Mouse (Mus musculus) embryonic facial prominence, embryonic 13.5 days (tissue): ENCODE results near the gene Krtap5-4. TPM values are rescaled to one million over a fixed set of nuclear protein-coding genes. Genes with fewer than 3 reads are reported as not detected.

Experiments used
- ATAC-seq: fragments of 200-750 bp; cut with Nextera tagmentation; 2 replicates; pipeline ENCODE4 v1.8.0; 2017; ENCODE audit warnings: low read depth; ENCODE audit not compliant: insufficient number of reproducible peaks, insufficient read depth, low FRiP score, low TSS enrichment
- H3K27ac ChIP-seq: fragments of 300-500 bp; sonication (generic); 2 replicates; pipeline ENCODE4 v1.5.1; 2015; ENCODE audit warnings: moderate library complexity, mild to moderate bottlenecking, inconsistent platforms
- H3K27me3 ChIP-seq: fragments of 300-500 bp; sonication (generic); 2 replicates; pipeline ENCODE4 v1.6.1; 2015; ENCODE audit warnings: mild to moderate bottlenecking, inconsistent platforms
- H3K36me3 ChIP-seq: fragments of 300-500 bp; sonication (generic); 2 replicates; pipeline ENCODE4 v1.6.1; 2015; ENCODE audit warnings: mild to moderate bottlenecking, inconsistent platforms
- H3K4me1 ChIP-seq: fragments of 300-500 bp; sonication (generic); 2 replicates; pipeline ENCODE4 v1.6.1; 2015; ENCODE audit warnings: inconsistent platforms
- H3K4me2 ChIP-seq: fragments of 300-500 bp; sonication (generic); 2 replicates; pipeline ENCODE4 v1.6.1; 2015; ENCODE audit warnings: moderate library complexity, mild to moderate bottlenecking, inconsistent platforms
- H3K4me3 ChIP-seq: fragments of 300-500 bp; sonication (generic); 2 replicates; pipeline ENCODE4 v1.5.1; 2015; ENCODE audit warnings: mild to moderate bottlenecking, inconsistent platforms
- H3K9ac ChIP-seq: fragments of 300-500 bp; sonication (generic); 2 replicates; pipeline ENCODE4 v1.6.1; 2015; ENCODE audit warnings: mild to moderate bottlenecking, inconsistent platforms
- H3K9me3 ChIP-seq: fragments of 300-500 bp; sonication (generic); 2 replicates; pipeline ENCODE4 v1.6.1; 2016; ENCODE audit warnings: inconsistent platforms
- WGBS: fragments of 180-500 bp; shearing (Covaris S2); methylation state at CpG from one replicate; pipeline ENCODE4 v1.1.7; 2015; ENCODE audit warnings: mixed read lengths; 5-methylcytosine and 5-hydroxymethylcytosine counted together
- polyA plus RNA-seq: library from polyadenylated mRNA; unstranded; fragments of >200 nt; fragmentation: Nextera tagmentation; extraction: Ambion mirVana; gene quantifications from 2 replicates; pipeline ENCODE4 v1.2.1, GENCODE M21; 2015

Krtap5-4 gene
- polyA plus RNA-seq, 1 experiment from 2014 or later, result not detected

- Histone ChIP-seq H3K9me3 (no peaks in the 10 kb centered on the region), H3K4me1 (peaks cover 6% of the 10 kb centered on the region), H3K4me2 (no peak overlapping the region), H3K36me3 (no peaks in the 10 kb centered on the region), H3K27ac (no peak overlapping the region), H3K9ac (no peak overlapping the region), H3K27me3 (no peaks in the 10 kb centered on the region), H3K4me3 (no peak overlapping the region)
- ATAC-seq, result no peak
- 79% methylated on average over 4 of the region's 4 CpGs for WGBS
Measured at GRCm38 (mm10) chr7:142347542-142347941, 44.2 kb downstream of the Krtap5-4 start.

DNA sequence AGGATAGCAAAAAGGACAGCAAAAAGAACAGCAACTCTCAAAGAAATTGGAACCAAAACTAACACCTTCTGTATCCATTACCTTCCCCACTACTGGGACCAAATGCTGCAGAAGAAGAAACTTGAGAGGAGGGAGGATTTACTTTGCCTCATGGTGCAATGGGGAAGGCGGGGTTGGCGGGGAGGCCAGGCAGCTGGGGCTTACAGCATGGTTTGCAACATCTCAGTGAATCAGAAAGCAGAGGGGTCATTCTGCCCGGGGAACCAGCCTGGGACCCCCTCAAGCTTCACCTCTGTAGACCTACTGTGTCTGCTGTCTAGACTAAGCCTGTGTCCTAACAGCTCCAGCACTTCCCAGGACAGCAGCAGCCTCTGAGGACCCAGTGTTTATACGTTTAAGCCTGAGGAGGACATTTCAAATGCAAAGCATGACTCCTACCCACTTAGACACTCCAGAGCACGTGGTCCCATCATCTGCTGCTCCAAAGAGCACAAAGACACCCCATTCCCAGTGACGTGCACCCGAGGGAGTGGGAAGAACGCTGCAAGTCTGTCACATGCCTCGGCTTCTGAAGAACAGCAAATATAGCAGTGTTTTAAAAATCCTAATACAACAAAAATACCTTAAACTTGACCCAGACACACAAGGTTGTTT lies 46.1 kb downstream of the Krtap5-4 start:
- ATAC-seq, result no peak
- no peak overlapping the region for H3K4me3 ChIP-seq
- H3K36me3 ChIP-seq, result no peaks in the 10 kb centered on the region
- H3K27ac ChIP-seq, result no peak overlapping the region
- H3K27me3 ChIP-seq, result no peaks in the 10 kb centered on the region
- WGBS, result 21% methylated on average over 9 of the region's 9 CpGs
- H3K4me2 ChIP-seq, result no peak overlapping the region
- H3K4me1 ChIP-seq, result peaks cover 6% of the 10 kb centered on the region
- H3K9ac ChIP-seq, result no peak overlapping the region; the same call in 1 of the 2 replicates
- no peaks in the 10 kb centered on the region for H3K9me3 ChIP-seq

GRCm38 (mm10) chr7:142351569-142351968 lies 48.2 kb downstream of the Krtap5-4 start:
- no peaks in the 10 kb centered on the region for H3K36me3 ChIP-seq
- H3K4me2 ChIP-seq, result no peak overlapping the region
- 72% methylated on average over 5 of the region's 5 CpGs for WGBS
- ATAC-seq, result no peak
- no peak overlapping the region for H3K4me3 ChIP-seq
- H3K27me3 ChIP-seq, result no peaks in the 10 kb centered on the region
- no peak overlapping the region for H3K27ac ChIP-seq
- H3K4me1 ChIP-seq, result peaks cover 6% of the 10 kb centered on the region
- no peaks in the 10 kb centered on the region for H3K9me3 ChIP-seq
- no peak overlapping the region for H3K9ac ChIP-seq

- Histone ChIP-seq H3K4me2 (no peak overlapping the region), H3K4me3 (no peak overlapping the region), H3K9ac (no peak overlapping the region), H3K27ac (no peak overlapping the region), H3K9me3 (no peaks in the 10 kb centered on the region), H3K4me1 (peaks cover 9% of the 10 kb centered on the region), H3K27me3 (peaks cover 3% of the 10 kb centered on the region; the same call in 1 of the 2 replicates), H3K36me3 (no peaks in the 10 kb centered on the region)
- no peak for ATAC-seq
- 73% methylated on average over 5 of the region's 5 CpGs for WGBS
Measured at GRCm38 (mm10) chr7:142353854-142354253, 50.5 kb downstream of the Krtap5-4 start.

Other genes with a start within 250 kb of the Krtap5-4 start
- 66.1 and 69.2 TPM in 2 replicates for gene Mob2, start 242.5 kb upstream of the Krtap5-4 start, polyA plus RNA-seq
- 2.4 and 2.6 TPM in 2 replicates for gene Dusp8, start 207.7 kb upstream of the Krtap5-4 start, polyA plus RNA-seq
- not detected in 2 replicates for gene Gm45618, start 182.8 kb upstream of the Krtap5-4 start, polyA plus RNA-seq
- not detected in 2 replicates for gene Gm39115, start 167.5 kb upstream of the Krtap5-4 start, polyA plus RNA-seq
- not detected in 2 replicates for gene Gm45337, start 158.9 kb upstream of the Krtap5-4 start, polyA plus RNA-seq
- gene Gm29735, start 146.4 kb upstream of the Krtap5-4 start, polyA plus RNA-seq, result not detected in 2 replicates
- gene Gm4553, start 137.8 kb upstream of the Krtap5-4 start, polyA plus RNA-seq, result not detected in 2 replicates
- gene Krtap5-2, start 127.5 kb upstream of the Krtap5-4 start, polyA plus RNA-seq, result not detected in 2 replicates
- gene Gm10153, start 113.2 kb upstream of the Krtap5-4 start, polyA plus RNA-seq, result not detected in 2 replicates
- gene Krtap5-3, start 102.2 kb upstream of the Krtap5-4 start, polyA plus RNA-seq, result not detected in 2 replicates
- not detected in 2 replicates for gene Gm7579, start 91.7 kb upstream of the Krtap5-4 start, polyA plus RNA-seq
- not detected in 2 replicates for gene Krtap5-5, start 73.6 kb upstream of the Krtap5-4 start, polyA plus RNA-seq
- not detected in 2 replicates for gene Gm40460, start 62.5 kb upstream of the Krtap5-4 start, polyA plus RNA-seq
- gene Gm2431, start 45.2 kb upstream of the Krtap5-4 start, polyA plus RNA-seq, result not detected in 2 replicates
- not detected in 2 replicates for gene Gm4559, start 29.2 kb upstream of the Krtap5-4 start, polyA plus RNA-seq
- gene Krtap5-1, start 6.4 kb upstream of the Krtap5-4 start, polyA plus RNA-seq, result not detected in 2 replicates
- gene Ifitm10, start 70.2 kb downstream of the Krtap5-4 start, polyA plus RNA-seq, result 2.5 and 3.3 TPM in 2 replicates
- not detected in 2 replicates for gene Gm49369, start 79.1 kb downstream of the Krtap5-4 start, polyA plus RNA-seq
- 210 and 222 TPM in 2 replicates for gene Ctsd, start 84.5 kb downstream of the Krtap5-4 start, polyA plus RNA-seq
- gene Syt8, start 131.3 kb downstream of the Krtap5-4 start, polyA plus RNA-seq, result 0.37 and 0.66 TPM in 2 replicates
- gene Tnni2, start 138.3 kb downstream of the Krtap5-4 start, polyA plus RNA-seq, result 7.7 and 8.4 TPM in 2 replicates
- 28.5 and 29.2 TPM in 2 replicates for gene Lsp1, start 157.3 kb downstream of the Krtap5-4 start, polyA plus RNA-seq
- gene Tnnt3, start 195.3 kb downstream of the Krtap5-4 start, polyA plus RNA-seq, result 3.8 and 5.8 TPM in 2 replicates
- gene Mrpl23, start 229.1 kb downstream of the Krtap5-4 start, polyA plus RNA-seq, result 36.0 and 36.7 TPM in 2 replicates